Mouse (Mus musculus) spleen, embryonic (tissue): ENCODE data around the gene Perm1.

Source experiments
- CTCF ChIA-PET: fragments of 350-600 bp; sonication (Branson Sonifier 250); formaldehyde crosslinking; loops from one replicate; lab custom pipeline; 2022; lab: Charles Lee

The Perm1 gene

GRCm38 (mm10) chr4:156236651-156237447 is 21.2 kb downstream of the Perm1 start:
- CTCF ChIA-PET, result no interaction called here

GRCm38 (mm10) chr4:156249567-156249966 is 33.9 kb downstream of the Perm1 start:
- CTCF ChIA-PET, result no interaction called here

- CTCF ChIA-PET, result no interaction called here
Observed at GRCm38 (mm10) chr4:156251081-156251480, 35.4 kb downstream of the Perm1 start.

DNA sequence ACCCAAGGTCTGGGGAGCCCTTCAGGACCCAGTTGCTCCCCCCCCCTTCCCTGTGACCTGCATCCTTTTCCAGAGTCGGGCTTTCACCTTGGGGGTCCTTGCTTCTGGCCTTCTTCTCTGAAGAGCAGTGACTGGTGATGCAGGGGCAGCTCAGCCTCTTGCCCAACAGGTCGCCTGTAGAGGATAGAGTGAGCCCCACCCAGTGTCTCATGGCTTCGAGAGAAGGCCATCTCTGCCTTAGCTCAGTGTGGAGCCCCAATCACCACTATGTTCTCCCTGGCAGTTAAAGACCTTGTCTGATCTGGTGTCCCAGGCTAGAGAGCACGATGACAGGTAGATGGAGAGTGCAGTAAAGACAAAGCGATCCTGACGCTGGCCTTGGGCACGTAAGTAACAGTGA is 36.5 kb downstream of the Perm1 start:
- CTCF ChIA-PET, result interaction anchor here (0.6 kb wide), 1 partner anchor 1052 kb away, joined by 3 read pairs; no protein-coding TSS in a partner anchor

- CTCF ChIA-PET, result interaction anchor here (0.6 kb wide), 1 partner anchor 1053 kb away, joined by 3 read pairs; no protein-coding TSS in a partner anchor
Observed at GRCm38 (mm10) chr4:156252619-156253018, 37.0 kb downstream of the Perm1 start.

GRCm38 (mm10) chr4:156253043-156253442 is 37.4 kb downstream of the Perm1 start:
- CTCF ChIA-PET, result no interaction called here

DNA sequence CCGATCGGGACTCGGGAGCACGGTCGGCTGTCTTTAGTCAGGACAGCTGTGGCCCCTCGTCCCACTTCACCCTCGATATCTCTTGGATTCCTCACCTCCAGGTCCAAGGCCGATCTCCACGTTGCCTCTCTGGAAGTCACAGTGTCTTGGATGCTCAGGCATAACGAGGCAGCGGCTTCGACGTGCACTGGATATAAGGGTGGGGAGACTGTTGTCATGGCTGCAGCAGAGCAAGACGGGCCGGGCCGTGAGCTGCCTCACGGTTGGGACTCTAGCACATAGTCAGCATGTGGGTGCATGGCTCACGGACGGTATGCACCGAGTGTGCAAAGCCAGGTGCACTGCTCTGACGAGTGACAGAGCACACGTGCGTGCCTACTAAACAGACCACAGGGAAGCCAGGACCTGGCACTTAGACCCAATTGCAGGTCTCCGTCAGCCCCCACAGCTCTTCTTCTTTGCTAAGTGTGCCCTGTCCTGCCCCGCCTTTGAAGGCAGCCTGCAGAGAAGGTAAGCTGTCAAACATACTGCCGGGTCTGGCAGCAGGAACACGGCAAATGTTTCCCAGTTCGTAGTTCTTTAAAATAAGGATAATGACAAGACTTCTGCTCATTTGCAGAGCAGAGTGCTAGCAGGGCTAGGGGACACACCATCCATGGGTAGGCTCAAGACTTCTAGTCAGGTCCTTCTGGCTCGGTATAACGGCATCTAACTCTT is 38.9 kb downstream of the Perm1 start:
- CTCF ChIA-PET, result no interaction called here

DNA sequence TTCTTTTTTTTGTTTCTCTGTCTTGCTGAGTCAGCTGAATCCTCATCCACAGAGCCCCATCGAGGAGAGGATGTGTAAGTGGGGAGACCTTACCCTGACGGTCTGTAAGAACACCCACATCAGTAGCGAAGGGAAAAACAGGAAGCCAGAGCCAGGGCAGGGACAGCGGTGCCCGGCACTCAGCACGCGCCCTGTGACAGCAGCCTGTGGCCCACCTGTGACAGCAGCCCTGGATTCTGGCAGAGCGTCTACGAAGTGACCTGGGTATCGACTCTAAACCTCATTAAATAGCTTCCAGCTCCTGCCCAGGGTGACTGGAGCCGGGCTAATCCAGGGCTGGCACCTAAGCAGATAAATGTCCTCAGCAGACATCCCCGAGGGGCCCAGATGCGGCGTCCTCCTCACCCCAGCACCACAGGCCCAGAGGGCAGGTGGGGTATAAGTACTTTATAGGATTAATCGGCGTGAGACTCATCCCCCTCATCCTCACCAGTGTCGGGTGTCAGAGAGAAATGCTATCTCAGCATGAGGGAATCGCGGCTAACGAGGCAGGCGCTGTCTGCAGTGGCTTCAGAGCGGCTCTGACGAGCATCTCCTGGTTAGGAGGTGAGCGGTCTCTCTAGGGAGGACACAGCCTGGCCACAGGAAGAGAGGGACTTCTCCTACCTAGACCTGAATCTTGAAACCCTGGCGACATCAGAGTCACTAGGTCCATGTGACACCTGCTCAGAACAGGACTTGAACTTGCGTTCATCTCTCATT is 39.6 kb downstream of the Perm1 start, which contains the start of gene Samd11:
Gene Samd11 (minus strand): TSS at position 580 of the 762 bp plus-strand sequence.
- CTCF ChIA-PET, result no interaction called here
